Mouse (Mus musculus) embryonic facial prominence, embryonic 15.5 days (tissue): ENCODE data around the gene Pusl1. TPM values are rescaled to one million over a fixed set of nuclear protein-coding genes. Genes with fewer than 3 reads are reported as not detected.

Experiments
- ATAC-seq: fragments of 200-750 bp; cut with Nextera tagmentation; 2 replicates; pipeline ENCODE4 v1.8.0; 2017; ENCODE audit warnings: low read depth, moderate TSS enrichment; ENCODE audit not compliant: insufficient number of reproducible peaks, low FRiP score, low TSS enrichment
- H3K27ac ChIP-seq: fragments of 300-500 bp; sonication (generic); replicated peaks from 2 replicates; pipeline ENCODE4 v1.5.1; 2015; ENCODE audit warnings: mild to moderate bottlenecking, inconsistent platforms
- H3K27me3 ChIP-seq: fragments of 300-500 bp; sonication (generic); 2 replicates; pipeline ENCODE4 v1.6.1; 2015; ENCODE audit warnings: inconsistent platforms
- H3K36me3 ChIP-seq: fragments of 300-500 bp; sonication (generic); 2 replicates; pipeline ENCODE4 v1.6.1; 2015; ENCODE audit warnings: mild to moderate bottlenecking, inconsistent platforms
- H3K4me1 ChIP-seq: fragments of 300-500 bp; sonication (generic); 2 replicates; pipeline ENCODE4 v1.6.1; 2015; ENCODE audit warnings: inconsistent platforms
- H3K4me2 ChIP-seq: fragments of 300-500 bp; sonication (generic); replicated peaks from 2 replicates; pipeline ENCODE4 v1.6.1; 2015; ENCODE audit warnings: mild to moderate bottlenecking, inconsistent platforms
- H3K4me3 ChIP-seq: fragments of 300-500 bp; sonication (generic); replicated peaks from 2 replicates; pipeline ENCODE4 v1.5.1; 2015; ENCODE audit warnings: mild to moderate bottlenecking, inconsistent platforms
- H3K9ac ChIP-seq: fragments of 300-500 bp; sonication (generic); 2 replicates; pipeline ENCODE4 v1.6.1; 2015; ENCODE audit warnings: inconsistent platforms
- H3K9me3 ChIP-seq: fragments of 300-500 bp; sonication (generic); replicated peaks from 2 replicates; pipeline ENCODE4 v1.6.1; 2016; ENCODE audit warnings: inconsistent platforms
- WGBS: fragments of 180-500 bp; shearing (Covaris S2); methylation state at CpG from one replicate; pipeline ENCODE4 v1.1.7; 2015; 5-methylcytosine and 5-hydroxymethylcytosine counted together
- polyA plus RNA-seq: library from polyadenylated mRNA; unstranded; fragments of >200 nt; fragmentation: Nextera tagmentation; extraction: Ambion mirVana; gene quantifications from 2 replicates; pipeline ENCODE4 v1.2.1, GENCODE M21; 2015

Pusl1 gene
- polyA plus RNA-seq, 1 experiment from 2014 or later = 62.6 TPM

DNA sequence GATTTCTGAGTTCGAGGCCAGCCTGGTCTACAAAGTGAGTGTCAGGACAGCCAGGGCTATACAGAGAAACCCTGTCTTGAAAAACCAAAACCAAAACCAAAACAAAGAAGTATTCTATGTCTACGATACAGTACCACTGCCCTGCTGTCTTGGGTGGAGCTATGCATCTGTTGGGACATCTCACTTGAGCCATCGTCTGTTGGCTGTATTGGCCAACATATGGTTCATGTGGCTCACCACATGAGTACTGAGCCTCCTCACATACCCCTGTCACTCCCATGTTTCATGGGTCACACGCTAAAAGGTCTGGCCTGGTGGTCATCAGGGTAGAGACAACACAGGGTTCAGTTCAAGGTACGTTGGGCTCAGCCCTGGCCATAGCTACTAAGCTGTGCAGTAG, 5.3 kb downstream of the Pusl1 start:
- Histone ChIP-seq H3K4me1 (peaks cover 13% of the 10 kb centered on the region), H3K9me3 (no peaks in the 10 kb centered on the region), H3K9ac (no peak overlapping the region), H3K4me2 (no peak overlapping the region), H3K4me3 (no peak overlapping the region), H3K27ac (no peak overlapping the region), H3K36me3 (peaks cover 50% of the 10 kb centered on the region), H3K27me3 (no peaks in the 10 kb centered on the region)
- WGBS = 91% methylated on average over 5 of the region's 5 CpGs
- no peak for ATAC-seq

- Histone ChIP-seq H3K4me3 (no peak overlapping the region), H3K4me2 (no peak overlapping the region), H3K27ac (no peak overlapping the region), H3K27me3 (no peaks in the 10 kb centered on the region), H3K36me3 (peaks cover 45% of the 10 kb centered on the region), H3K4me1 (no peaks in the 10 kb centered on the region), H3K9ac (no peak overlapping the region), H3K9me3 (no peaks in the 10 kb centered on the region)
- no peak for ATAC-seq
- 76% methylated on average over 3 of the region's 3 CpGs for WGBS
Measured at GRCm38 (mm10) chr4:155883587-155883986, 8.0 kb downstream of the Pusl1 start.

- Histone ChIP-seq H3K9me3 (no peaks in the 10 kb centered on the region), H3K4me2 (no peak overlapping the region), H3K4me1 (peaks cover 26% of the 10 kb centered on the region), H3K36me3 (peaks cover 50% of the 10 kb centered on the region), H3K9ac (no peak overlapping the region), H3K4me3 (no peak overlapping the region), H3K27me3 (no peaks in the 10 kb centered on the region), H3K27ac (no peak overlapping the region)
- no peak for ATAC-seq
- 88% methylated on average over 7 of the region's 7 CpGs for WGBS
Measured at GRCm38 (mm10) chr4:155871404-155871803, 20.2 kb downstream of the Pusl1 start.

DNA sequence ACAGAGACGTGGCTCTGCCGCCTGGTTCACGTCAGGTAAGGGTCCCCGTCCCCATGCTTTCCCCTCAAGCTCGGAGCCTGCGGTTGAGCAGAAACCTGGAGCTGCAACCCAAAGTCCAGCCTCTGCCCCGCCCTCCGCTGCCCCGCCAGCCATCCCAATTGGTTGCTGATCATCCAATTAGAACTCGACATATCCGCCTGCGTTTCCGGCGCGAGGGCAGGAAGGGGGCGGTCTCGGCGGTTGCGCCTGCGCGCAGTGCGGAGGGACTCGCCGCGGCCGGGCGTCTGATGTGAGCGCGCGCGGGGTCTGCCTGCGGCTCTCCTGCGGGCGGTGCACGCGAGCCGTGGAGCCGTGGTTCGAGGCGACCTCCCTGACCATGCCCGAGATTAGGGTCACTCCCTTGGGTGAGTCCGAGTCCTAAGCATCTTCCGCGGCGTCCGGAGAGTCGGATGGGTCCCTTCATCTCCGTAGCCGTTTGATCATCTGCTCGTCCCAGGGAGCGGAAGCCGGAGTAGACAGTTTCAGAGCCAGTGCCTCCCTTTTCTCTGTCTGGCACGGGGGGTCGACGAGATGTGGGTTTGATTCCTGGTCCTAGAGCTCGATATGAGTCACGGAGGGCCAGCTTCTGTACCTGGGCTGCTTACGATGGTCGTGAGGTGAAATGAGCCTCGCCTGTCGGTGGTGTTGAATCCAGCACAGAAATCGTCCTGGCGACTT, 22.1 kb downstream of the Pusl1 start, which contains the start of the genes Cptp and Ints11:
TSS of gene Cptp (minus strand) at position 124 of the 717 bp plus-strand sequence.
TSS of gene Ints11 (plus strand) at position 230 of the 717 bp plus-strand sequence.
- peak within 1 kb of the TSS; percentile 71 for H3K9ac ChIP-seq
- H3K9me3 ChIP-seq = no peaks in the 10 kb centered on the region
- H3K4me2 ChIP-seq = peak within 1 kb of the TSS; percentile 93
- peaks cover 53% of the 10 kb centered on the region for H3K36me3 ChIP-seq
- no peaks in the 10 kb centered on the region for H3K27me3 ChIP-seq
- H3K27ac ChIP-seq = peak within 1 kb of the TSS; percentile 48; the same call in 1 of the 2 replicates
- H3K4me3 ChIP-seq = peak within 1 kb of the TSS; percentile 78
- WGBS = under 1% methylated on average over 63 of the region's 63 CpGs
- ATAC-seq = peak; percentile 95
- peaks cover 26% of the 10 kb centered on the region for H3K4me1 ChIP-seq

DNA sequence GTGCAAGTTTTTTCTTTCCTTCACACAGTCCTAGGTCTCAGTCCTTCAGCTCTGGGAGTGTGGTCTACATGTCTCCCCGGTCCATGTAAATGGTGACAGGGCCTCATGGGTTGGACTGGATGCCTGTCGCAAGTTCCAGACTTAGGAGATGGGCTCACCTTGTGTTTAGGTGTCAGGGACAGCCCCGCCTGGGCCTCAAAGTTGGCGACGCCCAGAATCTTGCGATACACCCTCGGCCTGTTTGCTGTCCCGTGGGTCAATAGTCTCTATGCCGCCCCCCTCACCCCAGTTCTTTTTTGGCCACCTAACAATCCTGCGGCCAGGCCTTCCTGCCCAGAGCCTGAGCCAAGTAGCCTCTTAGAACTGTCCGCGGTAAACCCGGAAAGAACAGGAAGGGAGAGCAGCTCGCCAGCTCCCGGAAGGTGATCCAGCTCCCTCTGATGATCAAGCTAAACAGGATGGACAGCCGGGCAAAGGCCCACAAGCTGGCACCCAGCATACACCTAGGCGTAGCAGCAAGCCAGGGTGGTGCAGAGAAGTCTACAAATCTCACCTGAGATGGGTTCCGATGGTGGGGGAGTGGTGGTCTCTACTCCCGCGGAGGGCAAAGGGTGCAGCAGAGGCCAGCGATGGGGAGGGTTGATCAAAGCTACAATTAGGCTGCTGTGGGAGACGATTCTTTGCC, 22.8 kb downstream of the Pusl1 start:
- H3K4me2 ChIP-seq = peak overlapping the region; percentile 93
- H3K27ac ChIP-seq = peak overlapping the region; percentile 39; the same call in 1 of the 2 replicates
- peak overlapping the region; percentile 71 for H3K9ac ChIP-seq
- H3K36me3 ChIP-seq = peaks cover 47% of the 10 kb centered on the region
- WGBS = 7% methylated on average over 22 of the region's 22 CpGs
- peaks cover 26% of the 10 kb centered on the region for H3K4me1 ChIP-seq
- H3K9me3 ChIP-seq = no peaks in the 10 kb centered on the region
- H3K27me3 ChIP-seq = no peaks in the 10 kb centered on the region
- ATAC-seq = peak; percentile 23; the same call in 1 of the 2 replicates
- H3K4me3 ChIP-seq = peak overlapping the region; percentile 78

GRCm38 (mm10) chr4:155863001-155863400, 28.6 kb downstream of the Pusl1 start, which contains the start of gene Tas1r3:
Gene Tas1r3, minus strand, starts transcription at chr4:155863362.
- H3K36me3 ChIP-seq = peaks cover 52% of the 10 kb centered on the region
- H3K9me3 ChIP-seq = no peaks in the 10 kb centered on the region
- no peaks in the 10 kb centered on the region for H3K27me3 ChIP-seq
- no peak within 1 kb of the TSS for H3K9ac ChIP-seq
- WGBS = 77% methylated on average over 5 of the region's 5 CpGs
- no peak within 1 kb of the TSS for H3K4me3 ChIP-seq
- ATAC-seq = no peak
- H3K4me1 ChIP-seq = peaks cover under 1% of the 10 kb centered on the region; the same call in 1 of the 2 replicates
- no peak within 1 kb of the TSS for H3K4me2 ChIP-seq
- H3K27ac ChIP-seq = no peak within 1 kb of the TSS

GRCm38 (mm10) chr4:155861787-155862186, 29.8 kb downstream of the Pusl1 start:
- ATAC-seq = no peak
- Histone ChIP-seq H3K9ac (no peak overlapping the region), H3K4me3 (no peak overlapping the region), H3K4me1 (no peaks in the 10 kb centered on the region), H3K27me3 (no peaks in the 10 kb centered on the region), H3K9me3 (no peaks in the 10 kb centered on the region), H3K27ac (no peak overlapping the region), H3K36me3 (peaks cover 61% of the 10 kb centered on the region), H3K4me2 (no peak overlapping the region)
- 84% methylated on average over 7 of the region's 7 CpGs for WGBS

DNA sequence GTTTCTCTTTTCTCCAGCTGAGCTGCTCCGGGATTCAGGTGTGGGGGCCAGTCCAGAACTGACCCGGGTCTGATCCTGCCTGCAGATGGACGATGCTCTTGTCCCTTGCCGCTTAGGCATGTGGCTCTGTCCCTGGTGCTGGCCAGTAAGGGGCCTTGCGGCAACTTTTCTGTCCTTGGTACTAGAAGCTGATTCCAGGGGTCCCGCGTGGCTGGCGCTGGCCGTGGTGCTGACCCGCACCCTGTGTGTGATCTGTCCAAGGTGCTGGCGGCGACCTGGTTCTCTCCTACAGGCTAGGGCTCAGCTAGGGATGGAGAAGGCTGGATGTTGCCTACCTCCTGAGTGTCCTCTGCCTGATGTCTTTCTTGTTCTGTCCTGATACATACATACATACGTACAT, 32.3 kb downstream of the Pusl1 start:
- Histone ChIP-seq H3K4me1 (no peaks in the 10 kb centered on the region), H3K27ac (no peak overlapping the region), H3K27me3 (no peaks in the 10 kb centered on the region), H3K4me2 (no peak overlapping the region), H3K36me3 (peaks cover 61% of the 10 kb centered on the region), H3K9me3 (no peaks in the 10 kb centered on the region), H3K9ac (no peak overlapping the region), H3K4me3 (no peak overlapping the region)
- 17% methylated on average over 13 of the region's 13 CpGs for WGBS
- ATAC-seq = no peak

DNA sequence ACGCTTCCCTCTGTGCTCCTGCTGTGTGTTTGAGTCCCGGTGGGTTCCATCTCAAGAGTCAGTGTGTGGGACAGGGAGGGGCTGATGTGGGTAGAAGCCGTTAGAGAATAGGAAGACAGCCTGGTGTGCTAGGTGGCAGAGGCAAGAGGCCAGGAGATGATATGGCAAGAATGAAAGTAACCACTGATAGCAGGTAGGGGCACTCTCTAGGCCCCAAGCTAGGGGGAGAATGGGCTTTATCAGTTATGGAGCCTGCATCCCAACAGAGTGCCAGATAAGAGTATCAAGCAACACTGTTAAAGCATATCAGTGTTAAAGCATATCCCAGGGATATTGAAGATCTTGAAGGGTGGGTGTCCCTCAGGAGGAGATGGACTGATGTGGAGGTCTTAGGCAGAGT, 34.7 kb downstream of the Pusl1 start:
- H3K27ac ChIP-seq = no peak overlapping the region
- no peak overlapping the region for H3K4me3 ChIP-seq
- H3K4me1 ChIP-seq = peaks cover under 1% of the 10 kb centered on the region; the same call in 1 of the 2 replicates
- 89% methylated on average over 3 of the region's 3 CpGs for WGBS
- no peaks in the 10 kb centered on the region for H3K9me3 ChIP-seq
- H3K9ac ChIP-seq = no peak overlapping the region
- H3K36me3 ChIP-seq = peaks cover 69% of the 10 kb centered on the region
- H3K4me2 ChIP-seq = no peak overlapping the region
- H3K27me3 ChIP-seq = no peaks in the 10 kb centered on the region
- ATAC-seq = no peak

GRCm38 (mm10) chr4:155856071-155856470, 35.5 kb downstream of the Pusl1 start:
- Histone ChIP-seq H3K27me3 (no peaks in the 10 kb centered on the region), H3K4me3 (no peak overlapping the region), H3K36me3 (peaks cover 66% of the 10 kb centered on the region), H3K27ac (no peak overlapping the region), H3K9ac (no peak overlapping the region), H3K4me2 (no peak overlapping the region), H3K4me1 (peaks cover 5% of the 10 kb centered on the region; the same call in 1 of the 2 replicates), H3K9me3 (no peaks in the 10 kb centered on the region)
- WGBS = 91% methylated on average over 12 of the region's 12 CpGs
- no peak for ATAC-seq

DNA sequence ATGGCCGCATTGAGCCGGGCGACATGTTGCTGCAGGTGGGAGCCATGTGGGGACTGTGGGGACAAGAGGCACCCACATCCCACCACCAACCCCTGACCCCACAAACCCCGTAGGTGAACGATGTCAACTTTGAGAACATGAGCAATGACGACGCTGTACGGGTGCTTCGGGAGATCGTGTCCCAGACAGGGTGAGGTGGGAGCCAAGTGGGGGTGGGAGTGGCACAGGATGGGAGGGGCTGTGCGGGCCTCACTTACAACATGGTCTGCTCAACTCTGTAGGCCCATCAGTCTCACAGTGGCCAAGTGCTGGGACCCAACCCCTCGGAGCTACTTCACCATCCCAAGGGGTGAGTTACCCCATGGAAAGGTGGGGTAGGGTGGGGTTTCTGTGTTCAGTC, 36.6 kb downstream of the Pusl1 start:
- no peaks in the 10 kb centered on the region for H3K27me3 ChIP-seq
- H3K9ac ChIP-seq = no peak overlapping the region
- no peak for ATAC-seq
- no peak overlapping the region for H3K4me2 ChIP-seq
- H3K36me3 ChIP-seq = peaks cover 55% of the 10 kb centered on the region
- H3K4me1 ChIP-seq = peaks cover 5% of the 10 kb centered on the region; the same call in 1 of the 2 replicates
- H3K27ac ChIP-seq = no peak overlapping the region
- H3K9me3 ChIP-seq = no peaks in the 10 kb centered on the region
- H3K4me3 ChIP-seq = no peak overlapping the region
- 94% methylated on average over 12 of the region's 12 CpGs for WGBS
